Mouse (Mus musculus) heart, embryonic 10.5 days (tissue): ENCODE results near the gene Dguok. TPM values are rescaled to one million over a fixed set of nuclear protein-coding genes. Genes with fewer than 3 reads are reported as not detected.

ENCODE experiments used
- DNase-seq: peaks from one replicate; pipeline ENCODE4 v3.0.0-alpha.2; 2017; ENCODE audit warnings: low spot score
- H3K27ac ChIP-seq: fragments of 300-500 bp; sonication (generic); 2 replicates; pipeline ENCODE4 v1.5.1; 2016; ENCODE audit warnings: mild to moderate bottlenecking
- H3K27me3 ChIP-seq: fragments of 300-500 bp; sonication (generic); 2 replicates; pipeline ENCODE4 v1.6.1; 2016; ENCODE audit warnings: mild to moderate bottlenecking; ENCODE audit not compliant: poor library complexity, insufficient read depth, severe bottlenecking
- H3K36me3 ChIP-seq: fragments of 300-500 bp; sonication (generic); 2 replicates; pipeline ENCODE4 v1.6.1; 2016; ENCODE audit warnings: mild to moderate bottlenecking, moderate library complexity
- H3K4me1 ChIP-seq: fragments of 300-500 bp; sonication (generic); 2 replicates; pipeline ENCODE4 v1.6.1; 2016; ENCODE audit warnings: mild to moderate bottlenecking
- H3K4me3 ChIP-seq: fragments of 300-500 bp; sonication (generic); 2 replicates; pipeline ENCODE4 v1.5.1; 2016; ENCODE audit warnings: mild to moderate bottlenecking, moderate library complexity
- H3K9me3 ChIP-seq: fragments of 300-500 bp; sonication (generic); 2 replicates; pipeline ENCODE4 v1.6.1; 2016; ENCODE audit warnings: mild to moderate bottlenecking, moderate library complexity
- WGBS: fragments of 180-500 bp; shearing (Covaris S2); methylation state at CpG from one replicate; pipeline ENCODE4 v1.1.7; 2016; 5-methylcytosine and 5-hydroxymethylcytosine counted together
- polyA plus RNA-seq: library from polyadenylated mRNA; unstranded; fragments of >200 nt; fragmentation: Nextera tagmentation; extraction: Ambion mirVana; gene quantifications from 2 replicates; pipeline ENCODE4 v1.2.1, GENCODE M21; 2016

Gene Dguok
- polyA plus RNA-seq, 1 experiment from 2014 or later: 59.1 TPM

DNA sequence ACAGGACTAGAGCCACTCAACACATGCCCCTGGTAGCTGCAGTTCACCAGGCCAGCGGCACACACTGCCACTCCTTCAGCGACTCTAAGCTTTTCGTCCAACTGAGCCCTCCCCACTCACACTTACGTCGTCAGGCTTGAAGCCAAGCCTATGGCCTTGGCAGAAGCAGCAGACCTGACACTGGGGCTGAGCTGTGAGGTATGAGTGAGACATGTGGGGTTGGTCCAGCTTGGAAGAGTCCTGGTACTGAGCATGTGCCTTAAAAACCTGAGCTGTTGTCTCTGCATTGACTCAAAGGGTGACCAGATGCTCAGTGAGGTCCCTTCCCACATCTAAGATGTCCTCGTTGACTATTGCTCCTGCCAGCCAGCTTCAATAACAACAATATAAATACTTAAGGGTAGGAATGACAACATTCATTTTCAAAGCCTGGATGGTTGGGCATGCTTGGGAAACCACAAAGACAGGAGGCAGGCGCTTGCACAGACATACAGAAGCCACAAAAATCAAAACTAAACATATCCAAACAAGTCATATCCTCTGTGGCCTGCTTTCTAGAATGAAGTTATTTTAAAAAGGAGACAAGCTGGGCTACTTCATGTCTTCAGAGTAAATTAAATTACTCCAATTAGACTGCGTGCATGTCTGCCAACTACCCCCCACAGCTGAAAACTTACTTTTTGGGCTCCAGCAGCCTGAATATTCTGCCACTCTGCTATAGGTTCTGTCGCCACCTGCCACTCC lies 10.6 kb downstream of the Dguok start:
- Histone ChIP-seq H3K4me3 (no peak overlapping the region), H3K27me3 (no peaks in the 10 kb centered on the region), H3K27ac (no peak overlapping the region), H3K9me3 (no peaks in the 10 kb centered on the region), H3K36me3 (peaks cover 56% of the 10 kb centered on the region), H3K4me1 (no peaks in the 10 kb centered on the region)
- WGBS: 88% methylated on average over 9 of the region's 9 CpGs
- no peak for DNase-seq

DNA sequence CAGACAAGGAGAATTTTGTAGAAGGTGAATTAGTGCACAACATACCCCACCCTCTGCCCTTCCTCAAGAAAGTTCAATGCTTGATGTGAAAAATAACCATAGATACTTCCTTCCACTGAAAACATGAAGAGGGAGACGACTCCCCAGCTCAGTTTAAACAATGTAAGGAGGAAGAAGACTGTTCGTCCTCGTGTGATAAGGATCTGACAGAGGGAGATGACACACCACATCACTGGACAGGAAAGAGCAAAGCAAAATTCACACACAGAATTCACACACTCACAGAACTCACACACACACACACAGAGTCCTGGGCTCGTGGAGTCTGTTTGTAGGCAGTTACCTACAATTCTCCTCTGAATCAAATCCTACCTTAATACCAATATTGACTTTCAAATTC lies 16.1 kb downstream of the Dguok start:
- no peaks in the 10 kb centered on the region for H3K4me1 ChIP-seq
- 69% methylated on average over 4 of the region's 4 CpGs for WGBS
- H3K27ac ChIP-seq: no peak overlapping the region
- H3K27me3 ChIP-seq: no peaks in the 10 kb centered on the region
- H3K4me3 ChIP-seq: no peak overlapping the region
- peaks cover 79% of the 10 kb centered on the region for H3K36me3 ChIP-seq
- DNase-seq: no peak
- H3K9me3 ChIP-seq: no peaks in the 10 kb centered on the region

DNA sequence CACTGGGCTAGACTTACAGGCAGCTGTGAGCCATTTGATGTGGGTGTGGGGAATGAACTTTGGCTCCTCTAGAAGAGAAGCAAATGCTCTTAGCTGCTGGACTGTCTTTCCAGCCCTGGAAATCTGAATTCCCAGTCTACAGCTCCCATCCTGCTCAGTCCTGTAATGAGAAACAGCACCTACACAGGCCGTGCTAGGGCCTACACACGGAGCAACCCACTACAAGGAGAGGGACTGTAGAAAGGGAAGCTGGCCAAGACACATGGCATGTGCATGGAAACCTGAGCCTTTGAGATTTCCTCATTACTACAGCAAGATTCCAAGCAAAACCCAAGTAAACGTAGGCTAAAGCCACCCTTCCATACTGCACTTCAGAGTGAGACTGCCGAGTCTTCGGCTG lies 18.6 kb downstream of the Dguok start:
- Histone ChIP-seq H3K27ac (no peak overlapping the region), H3K4me1 (no peaks in the 10 kb centered on the region), H3K9me3 (no peaks in the 10 kb centered on the region), H3K27me3 (no peaks in the 10 kb centered on the region), H3K36me3 (peaks cover 76% of the 10 kb centered on the region), H3K4me3 (no peak overlapping the region)
- DNase-seq: no peak
- 82% methylated on average over 5 of the region's 5 CpGs for WGBS

DNA sequence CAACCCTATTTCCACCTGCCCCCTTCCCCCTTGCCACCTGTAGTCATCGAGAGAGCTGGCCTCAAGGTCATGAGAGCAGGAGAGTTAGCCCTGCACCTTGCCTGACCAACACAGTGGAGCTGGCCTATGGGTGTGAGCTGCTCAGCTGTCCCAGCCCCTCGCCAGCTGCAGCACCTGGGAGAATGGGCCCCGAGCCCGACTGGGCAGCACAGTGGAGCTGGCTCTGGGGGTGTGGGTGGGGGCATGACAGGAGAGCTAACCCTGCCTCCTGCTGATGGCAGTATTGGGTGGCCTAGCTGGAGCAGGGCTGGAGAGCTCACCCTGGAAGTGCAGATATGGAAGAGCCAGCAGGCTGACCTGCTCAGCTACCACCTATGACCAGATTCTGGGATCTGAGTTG lies 19.5 kb downstream of the Dguok start:
- DNase-seq: no peak
- no peaks in the 10 kb centered on the region for H3K9me3 ChIP-seq
- WGBS: 84% methylated on average over 4 of the region's 4 CpGs
- peaks cover 80% of the 10 kb centered on the region for H3K36me3 ChIP-seq
- H3K27me3 ChIP-seq: no peaks in the 10 kb centered on the region
- 0 out of 2 replicates have a peak, but pooled peaks cover 5% of the 10 kb centered on the region for H3K4me1 ChIP-seq
- no peak overlapping the region for H3K27ac ChIP-seq
- H3K4me3 ChIP-seq: no peak overlapping the region

DNA sequence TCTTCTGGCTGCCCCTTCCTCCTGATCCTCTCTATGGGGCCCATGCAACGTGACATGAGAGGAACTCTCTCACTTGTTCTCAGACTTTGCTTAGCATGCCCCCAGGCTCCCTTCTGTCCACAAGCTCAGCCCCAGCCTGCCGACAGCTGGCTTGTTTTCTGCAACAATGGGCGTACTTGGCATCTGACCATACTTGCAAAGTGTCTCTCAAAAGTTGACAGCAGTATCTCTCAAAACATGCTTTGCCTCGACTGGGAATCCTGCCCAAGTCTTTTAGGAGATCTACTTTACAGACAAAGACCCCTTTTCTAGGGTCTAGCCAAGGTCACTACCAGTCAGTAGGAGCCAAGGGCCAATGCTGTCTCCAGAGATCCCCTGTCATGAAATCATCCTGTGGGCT lies 20.9 kb downstream of the Dguok start:
- no peaks in the 10 kb centered on the region for H3K27me3 ChIP-seq
- H3K4me1 ChIP-seq: 0 out of 2 replicates have a peak, but pooled peaks cover 5% of the 10 kb centered on the region
- H3K4me3 ChIP-seq: no peak overlapping the region
- no peak overlapping the region for H3K27ac ChIP-seq
- 76% methylated on average over 4 of the region's 4 CpGs for WGBS
- peaks cover 94% of the 10 kb centered on the region for H3K36me3 ChIP-seq
- no peak for DNase-seq
- no peaks in the 10 kb centered on the region for H3K9me3 ChIP-seq

DNA sequence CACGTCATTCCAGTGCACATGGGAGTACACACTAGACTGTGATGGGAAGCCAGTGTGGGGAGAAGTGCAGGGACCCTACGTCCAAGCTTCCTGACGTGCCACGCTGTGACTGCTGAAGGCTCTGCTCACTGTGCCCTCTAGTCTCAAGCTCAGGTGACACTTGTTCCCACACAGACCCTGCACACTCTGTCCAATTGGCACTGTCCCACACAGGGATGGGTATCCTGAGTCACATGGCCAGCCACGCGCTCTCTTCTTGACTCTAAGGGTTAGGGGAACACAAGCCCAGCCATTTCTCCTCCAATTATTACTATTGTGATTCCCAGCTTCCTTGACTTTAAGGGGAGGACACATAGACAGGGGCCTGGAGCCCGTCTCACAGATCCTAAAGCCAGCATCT lies 23.0 kb downstream of the Dguok start:
- 92% methylated on average over 7 of the region's 7 CpGs for WGBS
- Histone ChIP-seq H3K36me3 (peaks cover 90% of the 10 kb centered on the region), H3K27me3 (no peaks in the 10 kb centered on the region), H3K9me3 (no peaks in the 10 kb centered on the region), H3K4me3 (no peak overlapping the region), H3K4me1 (0 out of 2 replicates have a peak, but pooled peaks cover 5% of the 10 kb centered on the region), H3K27ac (no peak overlapping the region)
- DNase-seq: no peak

DNA sequence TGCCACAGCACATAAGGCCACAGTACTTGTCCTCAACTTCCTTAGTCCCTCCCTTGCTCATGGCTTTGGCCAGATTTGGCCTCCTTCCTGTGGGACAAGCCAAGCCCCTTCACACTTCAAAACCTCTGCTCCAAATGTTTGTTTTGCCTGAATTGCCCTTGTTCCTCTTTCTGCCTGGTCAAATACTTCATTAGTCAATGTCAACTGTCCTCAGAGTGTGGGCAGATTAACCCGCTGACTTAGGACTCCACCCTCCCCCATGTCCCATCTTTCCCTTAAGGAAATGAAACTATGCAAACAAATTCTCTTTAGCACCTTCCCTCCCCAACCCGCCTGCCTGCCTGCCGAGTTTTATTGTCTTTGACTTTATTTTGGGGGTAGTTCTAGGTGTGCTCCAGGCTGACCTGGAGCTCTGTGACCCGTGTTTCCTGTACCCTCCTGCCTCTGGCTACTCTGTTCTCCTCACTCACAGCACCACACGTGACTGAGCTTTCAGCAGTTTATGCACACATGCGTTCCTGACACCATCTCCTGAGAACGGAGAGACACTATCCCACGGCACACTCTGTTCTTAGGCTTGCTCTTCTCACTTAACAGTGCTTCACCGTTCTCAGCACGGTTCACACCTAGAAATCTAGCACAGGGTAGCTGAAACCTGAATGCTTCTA lies 24.2 kb downstream of the Dguok start:
- 59% methylated on average over 10 of the region's 10 CpGs for WGBS
- Histone ChIP-seq H3K4me3 (no peak overlapping the region), H3K36me3 (peaks cover 82% of the 10 kb centered on the region), H3K27me3 (no peaks in the 10 kb centered on the region), H3K4me1 (0 out of 2 replicates have a peak, but pooled peaks cover 5% of the 10 kb centered on the region), H3K9me3 (no peaks in the 10 kb centered on the region), H3K27ac (no peak overlapping the region)
- no peak for DNase-seq

DNA sequence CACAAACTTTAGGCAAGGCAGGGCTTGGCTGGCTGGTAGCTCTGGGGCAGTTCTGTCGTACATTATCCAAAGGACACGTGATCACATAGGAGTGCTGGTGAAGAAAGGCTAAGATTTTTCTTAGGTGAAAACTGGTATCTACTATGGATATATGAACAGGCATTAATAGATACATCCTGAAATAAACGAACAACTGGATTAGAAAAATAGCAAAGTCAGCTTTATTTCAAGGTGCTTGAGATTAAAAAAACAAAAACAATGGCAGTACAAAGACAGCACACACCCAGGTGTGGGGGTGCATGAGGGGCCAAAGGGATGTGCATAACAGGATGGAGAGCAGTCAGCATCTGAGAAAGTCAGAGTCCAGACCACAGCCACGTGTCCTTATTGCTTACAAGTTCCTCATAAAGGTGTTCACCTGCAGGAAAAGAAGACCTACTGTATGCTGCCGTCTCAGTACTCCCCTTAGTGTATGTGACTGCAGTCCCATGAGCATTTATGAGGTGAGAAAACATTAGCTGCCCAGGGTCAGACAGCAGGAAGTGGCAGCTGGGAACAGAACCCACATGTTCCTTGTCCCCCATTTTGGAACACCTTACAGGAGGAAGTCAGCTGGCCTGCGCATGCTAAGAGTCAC lies 26.6 kb downstream of the Dguok start:
- Histone ChIP-seq H3K4me3 (no peak overlapping the region), H3K27me3 (no peaks in the 10 kb centered on the region), H3K4me1 (peaks cover 17% of the 10 kb centered on the region; the same call in 1 of the 2 replicates), H3K36me3 (peaks cover 61% of the 10 kb centered on the region), H3K9me3 (no peaks in the 10 kb centered on the region), H3K27ac (no peak overlapping the region)
- no peak for DNase-seq
- WGBS: 86% methylated on average over 6 of the region's 6 CpGs

DNA sequence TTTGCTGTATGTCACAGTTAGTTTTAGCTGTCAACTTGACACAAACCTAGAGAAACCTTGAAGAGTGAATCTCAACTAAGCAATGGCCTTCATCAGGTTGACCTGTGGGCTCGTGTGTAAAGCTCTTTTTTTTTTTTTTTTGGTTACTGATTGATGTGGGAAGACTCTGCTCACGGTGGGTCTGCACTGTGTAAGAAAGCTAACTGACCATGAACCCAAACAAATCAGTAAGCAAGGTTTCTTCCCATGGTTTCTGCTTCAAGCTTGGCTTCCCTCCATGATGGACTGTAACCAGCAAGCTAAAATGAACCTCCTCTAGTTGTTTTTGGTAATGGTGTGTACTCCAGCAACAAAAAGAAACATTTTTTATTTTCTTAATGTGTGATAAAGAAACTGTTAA lies 27.6 kb downstream of the Dguok start:
- peaks cover 52% of the 10 kb centered on the region for H3K36me3 ChIP-seq
- H3K4me1 ChIP-seq: peaks cover 17% of the 10 kb centered on the region; the same call in 1 of the 2 replicates
- 76% methylated on average over 2 of the region's 2 CpGs for WGBS

DNA sequence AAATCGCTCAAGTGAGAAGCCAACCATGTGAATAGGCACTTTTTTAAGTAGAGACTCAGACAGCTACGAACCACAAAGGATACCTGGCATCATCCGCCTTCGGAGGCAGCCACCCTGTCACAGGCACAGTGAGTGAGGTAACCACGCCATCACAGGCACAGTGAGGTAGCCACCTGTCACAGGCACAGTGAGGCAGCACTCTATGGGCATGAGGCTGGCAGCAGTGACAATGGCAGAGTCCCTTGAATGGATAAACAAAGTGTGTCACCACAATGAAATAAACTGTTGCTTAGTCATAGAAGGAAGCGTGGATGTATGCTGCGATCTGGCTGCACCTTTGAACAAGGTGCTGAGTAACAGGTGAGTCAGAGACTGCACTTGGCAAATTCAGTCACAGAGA lies 28.1 kb downstream of the Dguok start:
- 89% methylated on average over 7 of the region's 7 CpGs for WGBS
- H3K36me3 ChIP-seq: peaks cover 47% of the 10 kb centered on the region
- H3K27me3 ChIP-seq: no peaks in the 10 kb centered on the region
- no peak overlapping the region for H3K27ac ChIP-seq
- no peaks in the 10 kb centered on the region for H3K9me3 ChIP-seq
- no peak overlapping the region for H3K4me3 ChIP-seq
- DNase-seq: no peak
- peaks cover 17% of the 10 kb centered on the region; the same call in 1 of the 2 replicates for H3K4me1 ChIP-seq

More for the DNA sequence above, 27.6 kb downstream of the Dguok start:
- no peaks in the 10 kb centered on the region for H3K27me3 ChIP-seq
- no peak overlapping the region for H3K27ac ChIP-seq
- H3K4me3 ChIP-seq: no peak overlapping the region
- DNase-seq: no peak
- no peaks in the 10 kb centered on the region for H3K9me3 ChIP-seq

DNA sequence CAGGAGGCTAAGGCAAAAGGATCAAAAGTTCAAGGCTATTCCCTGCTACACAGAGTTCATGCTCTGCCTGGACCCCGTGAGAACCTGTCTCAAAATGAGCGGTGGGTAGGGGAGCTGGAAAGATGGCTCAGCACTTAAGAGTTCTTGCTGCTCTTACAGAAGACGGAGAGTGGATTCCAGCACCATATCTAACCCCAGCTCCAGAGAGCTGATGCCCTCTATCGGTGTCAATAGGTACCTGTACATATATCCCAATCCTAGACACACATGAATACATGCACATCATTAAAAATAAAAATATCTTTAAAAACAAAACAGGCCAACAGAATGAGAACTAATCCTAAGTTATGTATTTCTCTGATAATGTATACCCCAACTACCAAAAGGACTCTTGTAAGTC lies 28.6 kb downstream of the Dguok start:
- DNase-seq: no peak
- Histone ChIP-seq H3K27ac (no peak overlapping the region), H3K27me3 (no peaks in the 10 kb centered on the region), H3K36me3 (peaks cover 45% of the 10 kb centered on the region), H3K4me3 (no peak overlapping the region), H3K4me1 (peaks cover 17% of the 10 kb centered on the region; the same call in 1 of the 2 replicates), H3K9me3 (no peaks in the 10 kb centered on the region)
- 65% methylated on average over 4 of the region's 4 CpGs for WGBS

DNA sequence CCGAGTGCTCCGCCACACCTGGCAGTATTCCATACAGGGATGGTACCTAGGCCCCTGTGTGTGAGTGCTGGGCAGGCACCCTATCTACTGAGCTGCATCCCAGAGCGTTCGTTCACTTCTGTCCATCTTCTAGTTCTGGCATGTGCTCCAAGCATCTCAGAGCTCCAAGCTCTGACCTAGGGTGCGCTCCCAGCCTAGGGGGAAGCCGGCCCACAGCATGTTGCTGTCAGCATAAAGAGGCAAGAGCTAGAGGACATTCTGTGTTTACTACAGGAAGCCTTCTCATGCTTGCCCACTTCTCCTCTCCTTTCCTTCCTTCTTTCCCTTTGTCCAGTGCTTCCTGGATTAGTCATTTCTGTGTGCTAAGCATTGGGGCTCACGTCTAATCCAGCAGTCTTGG lies 31.3 kb downstream of the Dguok start:
- Histone ChIP-seq H3K27me3 (no peaks in the 10 kb centered on the region), H3K4me3 (no peak overlapping the region), H3K27ac (no peak overlapping the region), H3K4me1 (peaks cover 12% of the 10 kb centered on the region; the same call in 1 of the 2 replicates), H3K36me3 (peaks cover 19% of the 10 kb centered on the region), H3K9me3 (no peaks in the 10 kb centered on the region)
- WGBS: 73% methylated on average over 7 of the region's 7 CpGs
- DNase-seq: no peak

DNA sequence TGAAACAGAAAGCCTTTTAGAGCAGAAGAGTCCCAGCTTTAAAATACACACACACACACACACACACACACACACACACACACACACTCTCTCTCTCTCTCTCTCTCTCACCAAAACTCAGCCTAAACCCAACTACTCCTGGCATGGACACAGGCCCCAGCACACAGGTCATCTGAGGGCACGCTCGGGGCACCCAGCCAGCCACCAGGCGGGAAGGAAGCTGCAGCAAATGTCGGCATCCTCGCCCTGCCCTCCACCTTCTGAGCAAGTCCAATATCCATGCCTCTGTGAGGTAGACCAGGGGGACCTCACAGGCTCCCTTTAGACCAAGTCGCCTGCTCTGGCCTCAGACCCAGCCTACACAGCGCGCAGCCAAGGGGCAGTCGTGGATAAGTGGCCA lies 33.5 kb downstream of the Dguok start:
- Histone ChIP-seq H3K4me3 (no peak overlapping the region), H3K27me3 (no peaks in the 10 kb centered on the region), H3K4me1 (peaks cover 12% of the 10 kb centered on the region; the same call in 1 of the 2 replicates), H3K9me3 (no peaks in the 10 kb centered on the region), H3K27ac (no peak overlapping the region), H3K36me3 (peaks cover 4% of the 10 kb centered on the region; the same call in 1 of the 2 replicates)
- DNase-seq: no peak
- WGBS: 84% methylated on average over 9 of the region's 9 CpGs
